Comparison of ENCODE assay signal across 15 mouse cellular contexts in genomic region chr11:16740691-16741611, GRCm38 (mm10).
"Had no signal": no experiment of that assay in that cellular context is flagged by ENCODE, and none has a peak within 500 bp of the region (broad histone marks: within the 10 kb centered on the region; RNA-seq: fewer than 3 reads in every experiment).

No protein-coding gene starts in this region.

- H3K4me1 ChIP-seq: limb, embryonic 10.5 days; midbrain, embryonic 10.5 days; neural tube, embryonic 15.5 days had no signal

- H3K9me3 ChIP-seq: limb, embryonic 10.5 days; midbrain, embryonic 10.5 days; neural tube, embryonic 15.5 days had no signal

- H3K4me3 ChIP-seq: layer of hippocampus, adult 2 months; limb, embryonic 10.5 days; midbrain, embryonic 10.5 days; myocyte; neural tube, embryonic 15.5 days had no signal

- H3K27me3 ChIP-seq: neural tube, embryonic 15.5 days had no signal

- DNase-seq: kidney, adult 11 months; kidney, postnatal 10 days; kidney, postnatal 4 days; lung, embryonic 14.5 days; lung, postnatal 10 days; lung, postnatal 4 days; right cerebral cortex, adult 18-20 months; right cerebral cortex, postnatal 25 days had no signal

- H3K36me3 ChIP-seq: limb, embryonic 10.5 days; midbrain, embryonic 10.5 days; neural tube, embryonic 15.5 days had no signal

- H3K4me2 ChIP-seq: lung, embryonic 14.5 days; neural tube, embryonic 15.5 days had no signal

- H3K27ac ChIP-seq: layer of hippocampus, adult 2 months; limb, embryonic 10.5 days; liver, embryonic 14.5 days; midbrain, embryonic 10.5 days; neural tube, embryonic 15.5 days; stomach, postnatal 0 days had no signal

- H3K9ac ChIP-seq: liver, embryonic 14.5 days; lung, embryonic 14.5 days; neural tube, embryonic 15.5 days had no signal
